Mouse (Mus musculus) Muller cell, postnatal 12 days (primary cell): ENCODE measurements around the gene Cacna2d2.
A peak's percentile ranks its signal among the peaks of the same experiment; 100 is the strongest.

ENCODE experiments used
- DNase-seq: peaks from one replicate; pipeline ENCODE4 v3.0.0-alpha.2; 2015; ENCODE audit errors: inconsistent ontology term

Cacna2d2 gene

DNA sequence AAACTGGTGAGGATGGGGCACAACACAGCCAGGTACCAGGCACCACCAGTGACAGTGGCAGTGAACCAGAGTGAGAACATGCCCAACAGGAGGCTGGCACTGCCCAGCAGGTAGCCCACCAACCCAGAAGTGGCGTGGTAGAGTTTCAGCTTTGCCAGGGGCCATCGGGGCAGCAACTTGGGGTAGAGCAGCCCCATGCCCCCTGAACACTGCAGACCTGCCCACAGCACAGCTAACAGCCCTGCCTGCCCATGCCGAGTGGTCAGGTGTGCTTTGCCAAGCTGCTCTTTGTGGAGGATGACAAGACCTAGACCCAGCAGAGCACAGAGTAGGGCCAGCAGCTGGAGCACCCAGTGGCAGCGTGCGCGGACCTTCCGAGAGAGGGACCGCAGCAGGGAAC, 140.5 kb downstream of the Cacna2d2 start:
- DNase-seq: no peak

DNA sequence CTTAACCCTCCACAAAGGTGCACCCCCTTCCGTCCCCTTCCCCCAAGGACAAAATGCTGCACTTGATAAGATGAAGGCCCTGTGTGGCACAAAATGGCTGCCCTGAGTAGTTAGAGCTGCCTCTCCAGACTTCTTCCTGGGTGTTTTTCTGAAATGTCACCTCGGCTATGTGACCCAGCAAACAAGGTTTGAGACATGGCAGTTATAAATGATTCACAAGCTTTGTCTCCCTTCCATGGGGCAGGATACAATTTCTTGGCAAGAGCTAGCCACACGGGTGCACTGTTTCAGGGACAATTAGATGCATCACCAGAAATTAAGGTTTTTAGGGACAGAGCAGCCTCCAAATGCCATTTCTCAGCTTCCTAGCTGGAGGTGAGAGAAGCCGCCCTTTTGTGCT, 141.0 kb downstream of the Cacna2d2 start:
- no peak for DNase-seq

DNA sequence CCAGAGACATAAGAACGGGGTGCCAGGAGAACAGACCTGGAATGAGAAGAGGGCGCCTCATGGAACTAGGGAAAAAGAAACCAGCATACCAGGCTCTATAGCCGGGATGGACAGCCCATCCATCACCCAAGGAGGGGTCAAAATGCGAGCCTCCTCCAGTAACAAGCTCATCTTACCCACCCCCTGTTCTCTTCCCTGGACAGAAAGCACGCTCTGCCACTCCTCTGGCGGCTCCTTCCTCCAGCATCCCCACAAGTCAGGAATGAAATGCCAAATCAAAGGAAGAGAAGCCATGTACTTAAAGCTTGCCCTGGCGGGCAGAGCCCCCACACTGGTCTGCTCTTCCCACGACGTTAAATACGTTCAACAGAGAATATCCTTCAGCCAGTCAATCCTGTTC, 141.6 kb downstream of the Cacna2d2 start:
- DNase-seq: no peak

DNA sequence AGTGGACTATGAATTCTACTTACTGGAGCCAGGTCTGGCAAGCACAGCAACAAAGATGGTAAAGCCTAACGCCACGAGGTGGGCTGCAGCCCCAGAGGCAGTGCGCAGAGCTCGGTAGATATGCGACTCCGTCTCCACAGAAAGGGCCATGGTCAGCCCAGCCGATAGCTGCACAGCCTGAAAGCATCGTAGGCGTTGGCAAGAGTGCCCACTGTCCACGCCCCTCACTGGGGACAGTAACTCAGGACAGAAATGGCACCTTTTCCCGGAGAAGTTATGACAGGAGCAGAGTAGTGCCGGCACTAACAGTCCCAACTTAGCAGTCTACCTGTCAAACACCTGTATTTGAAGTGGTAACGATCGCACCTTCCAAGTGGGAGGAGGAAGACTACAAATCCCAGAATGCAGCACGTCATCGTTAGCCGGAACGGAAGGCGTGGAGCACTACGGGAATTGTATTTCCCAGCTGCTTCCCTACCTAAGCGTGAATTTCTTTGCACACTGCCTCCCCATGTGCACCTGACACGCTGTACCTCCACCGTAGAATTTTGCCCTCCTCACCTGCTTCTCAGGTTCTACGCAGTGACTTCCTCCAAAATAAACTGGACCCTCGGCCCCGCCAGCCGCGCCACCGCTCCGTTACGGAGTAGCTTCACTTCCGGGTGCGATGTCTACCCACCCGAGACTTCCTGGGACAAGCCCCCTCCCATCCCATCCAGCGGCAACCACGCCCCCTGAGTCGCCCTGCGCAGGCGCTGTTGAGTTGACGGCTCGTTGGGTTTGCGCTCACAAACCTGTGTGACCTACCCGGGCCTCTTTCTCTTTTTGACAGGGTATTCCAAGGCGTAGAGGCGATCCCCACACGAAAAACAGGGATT, 142.3 kb downstream of the Cacna2d2 start, which contains the start of the genes Cyb561d2 and Nprl2:
Gene Cyb561d2, minus strand, starts transcription at position 720 of the 878 bp plus-strand sequence.
Gene Nprl2, plus strand, starts transcription at position 753 of the 878 bp plus-strand sequence.
- DNase-seq: peak; percentile 97

DNA sequence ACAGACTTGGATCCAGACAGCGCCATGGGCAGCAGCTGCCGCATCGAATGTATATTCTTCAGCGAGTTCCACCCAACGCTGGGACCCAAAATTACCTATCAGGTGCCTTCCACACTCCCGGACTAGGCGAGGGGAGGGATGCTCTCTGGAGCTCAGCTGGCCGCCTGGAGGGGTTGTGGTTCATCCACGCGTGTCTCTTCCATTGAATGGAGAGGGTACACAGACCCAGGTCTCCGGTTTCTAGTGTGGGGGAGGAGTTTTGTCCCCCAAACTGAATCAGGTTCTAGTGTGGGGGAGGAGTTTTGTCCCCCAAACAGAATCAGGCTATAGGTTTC, 142.9 kb downstream of the Cacna2d2 start:
- DNase-seq: no peak

DNA sequence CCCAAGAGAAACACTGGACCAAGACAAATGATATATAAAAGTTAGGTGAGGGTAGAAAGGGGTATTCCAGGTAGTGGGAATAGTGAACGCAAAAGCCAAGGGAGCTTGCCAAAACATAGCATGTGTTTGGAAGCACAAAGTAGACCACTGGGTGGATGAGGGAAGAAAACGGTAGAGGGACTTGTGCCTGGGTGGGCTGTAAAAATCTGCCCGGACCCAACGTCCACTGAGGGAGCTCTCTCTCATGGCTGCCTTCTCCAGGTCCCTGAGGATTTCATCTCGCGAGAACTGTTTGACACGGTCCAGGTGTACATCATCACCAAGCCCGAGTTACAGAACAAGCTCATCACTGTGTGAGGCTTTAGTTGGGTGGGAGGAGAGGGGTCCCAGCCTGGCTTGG, 143.3 kb downstream of the Cacna2d2 start:
- DNase-seq: no peak

DNA sequence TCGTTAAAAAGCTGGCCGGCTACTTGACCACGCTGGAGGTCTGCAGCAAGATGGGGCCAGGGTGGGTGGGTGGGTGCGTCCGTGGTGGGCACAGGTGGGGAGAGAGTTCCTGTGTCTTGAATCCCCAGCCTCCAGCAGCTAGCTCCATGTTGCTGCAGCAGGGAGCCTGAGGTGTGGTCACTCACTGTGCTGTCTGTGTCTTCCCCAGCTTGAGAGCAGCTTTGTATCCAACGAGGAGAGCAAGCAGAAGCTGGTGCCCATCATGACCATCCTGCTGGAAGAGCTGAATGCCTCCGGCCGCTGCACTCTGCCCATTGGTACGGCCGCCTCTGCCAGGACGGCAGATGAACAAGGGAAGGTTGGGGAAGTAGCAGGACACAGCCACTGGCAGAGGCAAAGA, 143.9 kb downstream of the Cacna2d2 start:
- no peak for DNase-seq

DNA sequence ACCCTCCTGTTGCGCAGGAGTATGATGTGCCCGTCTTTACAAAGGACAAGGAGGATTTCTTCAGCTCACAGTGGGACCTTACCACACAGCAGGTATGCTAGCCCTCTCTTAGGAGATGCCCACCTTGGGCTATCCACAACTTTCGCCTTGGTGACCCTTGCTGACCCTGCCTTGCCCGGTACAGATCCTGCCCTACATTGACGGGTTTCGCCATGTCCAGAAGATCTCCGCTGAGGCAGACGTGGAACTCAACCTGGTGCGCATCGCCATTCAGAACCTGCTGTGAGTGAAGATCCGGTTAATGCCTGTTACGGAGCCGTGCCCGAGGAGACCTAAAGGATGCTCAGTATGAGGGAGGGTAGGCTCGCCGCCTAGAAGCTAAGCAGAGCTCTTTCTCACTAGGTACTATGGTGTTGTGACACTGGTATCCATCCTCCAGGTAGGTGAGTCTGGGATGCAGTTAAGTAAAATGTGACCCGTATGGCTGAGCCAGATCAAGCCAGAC, 144.8 kb downstream of the Cacna2d2 start:
- no peak for DNase-seq

DNA sequence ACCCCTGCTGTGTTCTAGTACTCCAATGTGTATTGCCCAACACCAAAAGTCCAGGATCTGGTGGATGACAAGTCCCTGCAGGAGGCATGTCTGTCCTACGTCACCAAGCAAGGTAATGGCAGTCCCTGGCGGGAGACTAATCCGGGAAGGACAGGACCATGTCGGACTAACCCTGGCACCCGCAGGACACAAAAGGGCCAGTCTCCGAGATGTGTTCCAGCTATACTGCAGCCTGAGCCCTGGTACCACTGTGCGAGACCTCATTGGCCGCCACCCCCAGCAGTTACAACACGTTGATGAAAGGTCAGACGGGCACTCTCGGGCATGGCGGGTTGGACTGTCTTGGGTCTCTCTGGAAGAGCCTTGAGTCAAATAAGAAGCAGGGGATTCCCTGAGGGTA, 145.3 kb downstream of the Cacna2d2 start:
- DNase-seq: no peak

DNA sequence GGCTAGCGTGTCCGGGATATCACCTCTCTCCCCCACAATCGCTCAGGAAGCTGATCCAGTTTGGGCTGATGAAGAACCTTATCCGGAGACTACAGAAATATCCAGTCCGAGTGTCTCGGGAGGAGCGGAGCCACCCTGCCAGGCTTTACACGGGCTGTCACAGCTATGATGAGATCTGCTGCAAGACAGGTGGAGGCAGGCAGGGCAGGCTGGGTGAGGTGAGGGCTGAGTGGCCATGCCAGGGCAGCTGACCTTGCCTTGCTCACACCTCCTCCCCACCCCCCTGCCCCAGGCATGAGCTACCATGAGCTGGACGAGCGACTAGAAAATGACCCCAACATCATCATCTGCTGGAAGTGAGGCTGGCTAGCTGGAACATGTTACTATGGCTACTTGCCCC, 145.8 kb downstream of the Cacna2d2 start:
- no peak for DNase-seq

DNA sequence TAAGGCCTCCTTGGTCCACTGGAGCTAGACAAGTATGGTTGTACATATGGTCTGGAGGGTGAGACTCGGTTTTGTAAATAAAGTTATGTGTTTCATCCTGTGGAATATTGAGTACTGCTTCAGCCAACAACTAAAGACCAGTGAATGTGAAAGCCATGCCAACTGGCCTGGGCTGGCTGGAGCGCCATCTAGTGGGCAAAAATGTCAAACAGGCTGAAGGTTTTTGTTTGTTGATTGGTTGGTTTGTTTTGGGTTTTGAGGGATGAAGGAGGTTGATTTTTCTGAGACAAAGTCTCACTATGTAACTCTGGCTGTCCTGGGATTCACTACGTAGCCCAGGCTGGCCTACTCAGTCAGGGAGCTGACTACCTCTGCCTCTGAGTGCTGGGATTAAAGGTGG, 146.2 kb downstream of the Cacna2d2 start:
- DNase-seq: peak; percentile 41

DNA sequence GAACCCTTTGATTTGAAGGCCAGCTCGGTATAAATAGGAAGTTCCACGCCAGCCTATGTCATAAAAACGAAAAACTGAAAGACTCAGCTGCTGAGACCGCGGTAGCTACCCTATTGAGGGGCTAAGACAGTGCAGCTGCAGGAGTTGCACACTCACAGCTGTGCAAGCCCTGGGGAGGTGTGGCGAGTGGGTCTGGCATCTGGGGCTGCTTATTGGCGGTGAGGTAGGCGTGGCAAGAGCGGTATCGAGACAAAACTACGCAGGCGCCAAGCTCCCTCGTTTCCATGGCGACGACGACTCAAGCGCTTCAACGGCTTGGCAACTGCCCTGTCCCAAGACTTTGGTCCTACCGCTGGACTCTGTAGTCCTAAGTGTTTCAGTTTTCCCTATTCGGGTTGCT, 147.6 kb downstream of the Cacna2d2 start, which contains the start of gene Zmynd10:
Gene Zmynd10, plus strand, starts transcription at position 273 of the 400 bp plus-strand sequence.
- peak; percentile 85 for DNase-seq

DNA sequence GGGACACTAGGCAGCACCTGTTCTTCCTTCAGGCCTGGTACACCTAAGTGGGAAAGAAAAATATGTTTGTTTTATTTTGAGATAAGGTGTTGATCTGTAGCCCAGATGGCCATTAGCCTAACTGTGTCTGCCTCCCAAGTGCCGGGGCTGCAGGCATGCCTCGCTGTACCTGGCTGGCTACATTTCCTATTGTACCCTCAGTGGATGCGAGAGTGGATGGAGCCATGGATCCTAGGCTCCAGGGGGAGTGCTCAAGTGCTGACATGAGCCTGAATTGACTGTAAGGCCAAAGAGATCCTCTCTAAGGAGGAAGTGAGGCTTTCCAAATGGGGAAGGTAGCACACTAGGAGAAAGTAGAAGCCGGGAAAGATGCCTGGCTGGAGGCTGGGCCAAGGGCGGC, 148.5 kb downstream of the Cacna2d2 start:
- no peak for DNase-seq

DNA sequence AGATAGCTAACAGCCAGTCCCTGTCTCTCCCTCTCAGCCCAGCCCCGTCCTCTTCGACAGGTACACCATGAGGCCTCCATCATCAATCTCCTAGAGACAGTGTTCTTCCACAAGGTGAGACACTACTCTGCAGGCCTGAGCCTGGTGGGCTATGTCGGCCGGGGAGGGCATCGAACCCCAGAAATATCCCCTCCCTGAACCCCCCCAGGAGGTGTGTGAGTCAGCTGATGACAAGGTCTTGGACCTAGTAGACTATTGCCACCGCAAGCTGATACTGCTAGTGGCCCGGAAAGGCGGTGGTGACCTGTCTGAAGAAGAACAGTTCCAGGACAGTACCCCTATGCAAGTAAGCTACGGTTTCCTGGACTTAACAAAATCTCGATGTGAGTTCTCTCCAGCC, 149.4 kb downstream of the Cacna2d2 start:
- DNase-seq: no peak

DNA sequence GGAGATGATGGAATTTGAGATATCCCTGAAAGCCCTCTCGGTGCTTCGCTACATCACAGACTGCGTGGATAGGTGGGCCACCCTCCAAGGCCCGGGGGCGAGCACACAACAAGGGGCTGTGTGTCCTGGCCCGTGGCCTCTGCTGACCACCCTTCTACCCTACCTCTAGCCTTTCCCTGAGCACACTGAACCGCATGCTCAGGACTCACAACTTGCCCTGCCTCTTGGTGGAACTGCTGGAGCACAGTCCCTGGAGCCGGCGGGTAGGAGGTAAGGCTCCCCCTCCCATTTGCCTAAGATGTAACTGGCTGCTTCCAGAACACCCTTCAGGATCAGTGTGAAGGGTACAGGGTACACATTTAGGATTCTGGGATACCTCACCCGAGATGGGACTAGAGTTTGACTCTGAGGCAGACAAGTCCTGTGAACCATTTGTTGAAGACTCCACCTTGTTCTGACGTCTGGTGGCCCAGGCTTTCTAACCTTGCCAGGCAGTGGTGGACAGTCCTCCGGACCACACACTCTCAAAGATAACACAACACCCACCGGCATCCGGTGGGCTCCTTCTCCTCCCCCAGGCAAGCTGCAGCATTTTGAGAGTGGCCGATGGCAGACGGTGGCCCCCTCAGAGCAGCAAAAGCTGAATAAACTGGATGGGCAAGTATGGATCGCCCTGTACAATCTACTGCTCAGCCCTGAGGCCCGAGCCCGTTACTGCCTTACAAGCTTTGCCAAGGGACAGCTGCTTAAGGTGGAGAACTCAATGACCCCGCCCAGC, 150.1 kb downstream of the Cacna2d2 start:
- no peak for DNase-seq

DNA sequence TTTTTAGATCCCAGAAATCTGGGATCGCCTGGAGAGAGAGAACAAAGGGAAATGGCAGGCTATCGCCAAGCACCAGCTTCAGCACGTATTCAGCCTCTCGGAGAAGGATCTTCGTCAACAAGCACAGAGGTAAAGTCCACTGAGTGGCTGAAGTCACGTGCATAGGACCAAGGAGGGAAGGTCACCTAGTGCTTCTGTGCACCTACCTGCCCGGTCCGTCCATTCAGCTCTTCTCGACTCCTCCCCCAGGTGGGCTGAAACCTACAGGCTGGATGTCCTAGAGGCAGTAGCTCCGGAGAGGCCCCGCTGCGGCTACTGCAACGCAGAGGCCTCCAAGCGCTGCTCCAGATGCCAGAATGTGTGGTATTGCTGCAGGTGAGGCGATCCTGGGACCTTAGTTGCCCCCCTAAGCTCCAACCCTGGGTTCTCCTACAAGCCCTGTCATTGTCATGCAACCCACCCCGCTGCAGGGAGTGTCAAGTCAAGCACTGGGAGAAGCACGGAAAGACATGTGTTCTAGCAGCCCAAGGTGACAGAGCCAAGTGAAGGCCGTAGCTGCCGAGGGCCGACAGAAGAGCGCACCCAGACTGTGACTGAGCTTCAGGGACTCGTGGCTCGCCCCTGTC, 151.2 kb downstream of the Cacna2d2 start:
- DNase-seq: no peak

DNA sequence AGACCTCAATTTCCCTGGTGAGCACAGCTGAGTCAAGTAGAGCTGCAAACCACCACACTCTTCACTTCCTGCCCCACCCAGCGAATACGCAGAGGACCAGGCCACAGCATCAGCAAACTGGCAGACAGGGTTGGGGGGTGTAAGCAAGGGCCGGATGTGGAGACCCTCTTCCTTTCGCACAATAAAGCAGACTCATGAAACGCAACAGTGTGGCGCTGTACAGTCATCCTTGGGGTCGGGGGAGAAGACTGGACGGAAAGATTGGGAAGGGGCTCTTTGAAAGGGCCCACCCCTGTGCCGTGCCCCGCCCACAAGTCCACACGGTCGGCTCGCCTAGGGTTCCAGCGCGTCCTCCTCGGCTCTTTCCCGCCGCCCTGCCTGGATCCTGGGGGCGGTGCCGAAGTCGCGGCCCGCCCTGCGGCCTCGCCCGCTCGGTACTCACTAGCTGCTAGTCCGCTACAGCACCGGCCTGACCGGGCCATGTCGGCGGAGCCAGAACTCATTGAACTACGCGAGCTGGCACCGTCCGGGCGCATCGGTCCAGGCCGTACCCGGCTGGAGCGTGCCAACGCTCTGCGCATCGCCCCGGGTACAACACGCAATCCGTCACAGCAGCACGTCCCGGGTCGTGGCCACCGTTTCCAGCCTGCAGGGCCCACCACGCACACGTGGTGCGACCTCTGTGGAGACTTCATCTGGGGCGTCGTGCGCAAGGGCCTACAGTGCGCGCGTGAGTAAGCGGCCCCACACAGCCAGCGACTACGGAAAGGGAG, 151.9 kb downstream of the Cacna2d2 start, which contains the start of gene Rassf1:
Gene Rassf1, plus strand, starts transcription at position 439 of the 773 bp plus-strand sequence.
- DNase-seq: peak; percentile 60

DNA sequence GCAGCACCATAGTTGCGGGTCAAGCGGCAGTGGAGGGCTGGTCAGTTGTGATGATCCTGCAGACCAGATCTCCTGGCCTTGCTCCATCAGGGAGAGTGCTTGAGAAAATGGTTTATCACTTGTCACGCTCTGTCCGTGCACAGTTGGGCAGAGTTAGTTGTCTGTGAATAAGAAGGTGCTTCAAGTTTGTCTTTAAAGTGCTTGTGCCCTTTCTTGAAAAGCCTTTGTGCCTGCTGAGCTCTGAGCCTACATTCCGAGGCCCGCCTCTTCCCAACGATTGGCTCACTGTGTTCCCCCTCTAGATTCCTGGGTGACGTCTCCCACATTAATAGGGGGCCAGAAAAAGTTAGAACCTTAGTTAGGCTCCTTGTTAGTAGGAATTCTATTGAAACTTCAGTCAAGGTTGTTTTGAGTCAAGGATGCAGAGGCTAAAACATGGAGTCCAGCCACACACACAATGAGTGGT, 152.5 kb downstream of the Cacna2d2 start:
- DNase-seq: no peak

DNA sequence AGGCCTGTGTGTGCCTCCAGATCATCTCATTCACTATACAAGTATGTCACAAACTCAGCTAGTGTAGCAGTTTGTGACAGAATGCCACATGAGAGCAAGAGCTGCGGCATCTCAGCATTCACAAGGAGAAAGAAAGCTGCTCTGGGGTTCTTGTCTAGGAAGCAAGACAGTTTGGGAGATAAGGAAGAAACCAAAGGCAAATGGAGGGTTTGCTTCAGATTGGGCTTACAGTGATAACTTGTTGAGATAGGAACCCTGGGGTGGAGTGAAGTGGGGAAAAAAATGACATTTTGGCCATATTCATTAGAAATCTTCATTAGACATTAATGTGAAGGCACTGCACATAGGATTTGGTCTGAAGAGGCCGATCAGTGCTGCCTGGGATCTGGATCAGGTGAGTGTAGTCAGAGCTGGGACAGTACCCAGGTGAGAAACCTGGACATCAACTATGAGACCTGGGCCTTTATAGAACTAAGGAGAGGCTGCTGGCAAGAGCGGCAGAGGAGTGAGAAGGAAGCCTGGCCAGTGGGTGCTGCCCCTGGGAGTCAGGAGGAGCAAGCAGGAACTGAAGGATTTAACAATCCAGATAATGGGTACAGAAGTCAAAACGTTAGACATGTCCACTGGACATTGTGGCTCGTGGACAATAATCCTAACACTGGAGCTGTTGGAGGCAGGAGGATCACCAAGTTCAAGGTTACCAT, 153.4 kb downstream of the Cacna2d2 start:
- no peak for DNase-seq

DNA sequence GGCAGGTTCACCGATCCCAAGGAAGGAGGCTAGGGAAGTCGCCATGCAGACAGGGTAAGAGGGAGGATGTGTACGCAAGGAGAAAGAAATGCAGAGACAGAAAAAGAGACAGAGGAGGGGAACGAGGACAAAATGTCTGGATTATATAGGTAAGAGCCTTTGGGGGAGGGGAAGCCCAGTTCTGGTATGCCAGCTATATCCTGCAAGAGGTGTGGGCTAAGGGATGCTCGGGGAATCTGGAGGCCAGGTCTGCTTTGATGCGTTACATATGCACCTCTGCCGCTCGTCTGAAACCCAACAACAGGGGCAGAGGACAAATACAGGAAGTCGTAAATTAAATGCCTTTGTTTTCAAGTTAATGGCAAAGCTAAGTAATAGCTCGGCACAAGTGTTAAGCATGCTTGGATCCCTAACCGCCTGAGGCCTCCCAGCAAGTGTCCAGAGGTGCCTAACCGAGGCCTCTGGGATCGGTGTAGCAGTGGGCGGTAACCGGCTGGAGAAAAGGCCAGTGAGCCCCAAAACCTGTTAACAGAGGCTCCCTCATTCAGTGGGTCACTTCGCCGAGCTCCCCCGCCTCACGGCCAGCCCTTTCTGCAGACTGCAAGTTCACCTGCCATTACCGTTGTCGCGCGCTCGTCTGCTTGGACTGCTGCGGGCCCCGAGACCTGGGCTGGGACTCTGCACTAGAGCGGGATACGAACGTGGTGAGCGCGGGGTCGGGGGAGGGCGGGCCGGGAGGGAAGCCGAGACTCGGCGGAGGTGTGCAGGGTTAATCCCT, 154.3 kb downstream of the Cacna2d2 start:
- DNase-seq: no peak
